Mouse (Mus musculus): ENCODE results near the gene Vmn2r118.

GRCm38 (mm10) chr17:55661099-55661498 lies 36.1 kb upstream of the Vmn2r118 start:
- no peak for TF ChIP-seq CTCF (IDR thresholded peaks at IDR 0.05; ENCODE audit: low read depth, low read length)
- no peak for TF ChIP-seq POLR2A (IDR thresholded peaks at IDR 0.05; ENCODE audit: borderline replicate concordance, low read depth, low read length)

Measured in bone marrow macrophage, adult 2 months (primary cell).